Mouse (Mus musculus) forebrain, embryonic 14.5 days (tissue): ENCODE results near the gene Hbq1b. TPM values are rescaled to one million over a fixed set of nuclear protein-coding genes. Genes with fewer than 3 reads are reported as not detected.

ENCODE experiments used
- ATAC-seq: fragments of 200-750 bp; cut with Nextera tagmentation; 2 replicates; pipeline ENCODE4 v1.8.0; 2017; ENCODE audit warnings: mild to moderate bottlenecking, moderate library complexity
- DNase-seq: peaks from one replicate; pipeline ENCODE4 v3.0.0-alpha.2; 2015; ENCODE audit warnings: low spot score
- H3K27ac ChIP-seq: fragments of 300-500 bp; sonication (generic); 2 replicates; pipeline ENCODE4 v1.5.1; 2014; ENCODE audit warnings: low read depth, mild to moderate bottlenecking, control low read depth, low read length, moderate library complexity
- H3K27me3 ChIP-seq: fragments of 300-500 bp; sonication (generic); replicated peaks from 2 replicates; pipeline ENCODE4 v1.6.1; 2014; ENCODE audit warnings: low read length, control low read depth, mixed read lengths; ENCODE audit not compliant: control insufficient read depth, insufficient read depth
- H3K36me3 ChIP-seq: fragments of 300-500 bp; sonication (generic); 2 replicates; pipeline ENCODE4 v1.6.1; 2014; ENCODE audit warnings: low read length, control low read depth; ENCODE audit not compliant: control insufficient read depth, insufficient read depth
- H3K4me1 ChIP-seq: fragments of 300-500 bp; sonication (generic); 2 replicates; pipeline ENCODE4 v1.6.1; 2014; ENCODE audit warnings: antibody characterized with exemption, low read length, control low read depth; ENCODE audit not compliant: control insufficient read depth, insufficient read depth
- H3K4me2 ChIP-seq: fragments of 300-500 bp; sonication (generic); 2 replicates; pipeline ENCODE4 v1.6.1; 2014; ENCODE audit warnings: mild to moderate bottlenecking, control low read depth, low read length
- H3K4me3 ChIP-seq: fragments of 300-500 bp; sonication (generic); 2 replicates; pipeline ENCODE4 v1.5.1; 2014; ENCODE audit warnings: low read depth, low read length, control low read depth
- H3K9ac ChIP-seq: fragments of 300-500 bp; sonication (generic); 2 replicates; pipeline ENCODE4 v1.6.1; 2014; ENCODE audit warnings: mild to moderate bottlenecking, low read length, control low read depth, moderate library complexity
- H3K9me3 ChIP-seq: fragments of 300-500 bp; sonication (generic); replicated peaks from 2 replicates; pipeline ENCODE4 v1.6.1; 2016; ENCODE audit warnings: low read length, control low read depth, mixed read lengths; ENCODE audit not compliant: control insufficient read depth
- WGBS: fragments of 180-500 bp; shearing (Covaris S2); extraction: QIAGEN DNeasy Blood & Tissue Kit; methylation state at CpG from one replicate; pipeline ENCODE4 v1.1.7; 2014; 5-methylcytosine and 5-hydroxymethylcytosine counted together
- polyA plus RNA-seq: library from polyadenylated mRNA; unstranded; fragments of >200 nt; fragmentation: Nextera tagmentation; extraction: Ambion mirVana; gene quantifications from 2 replicates; pipeline ENCODE4 v1.2.1, GENCODE M21; 2014

The Hbq1b gene
- polyA plus RNA-seq, 1 experiment from 2014 or later: 1.1 TPM

- no peak for DNase-seq
- Histone ChIP-seq H3K9ac (no peak overlapping the region), H3K4me2 (peak overlapping the region; percentile 39; the same call in 1 of the 2 replicates), H3K9me3 (no peaks in the 10 kb centered on the region), H3K4me1 (no peaks in the 10 kb centered on the region; the same call in 1 of the 2 replicates), H3K4me3 (no peak overlapping the region), H3K36me3 (no peaks in the 10 kb centered on the region), H3K27ac (no peak overlapping the region), H3K27me3 (no peaks in the 10 kb centered on the region)
- peak; percentile 13; the same call in 1 of the 2 replicates for ATAC-seq
- 60% methylated on average over 14 of the region's 17 CpGs for WGBS
Measured at GRCm38 (mm10) chr11:32300279-32301267, 13.8 kb downstream of the Hbq1b start.

GRCm38 (mm10) chr11:32301506-32301905, 14.7 kb downstream of the Hbq1b start:
- H3K27me3 ChIP-seq: no peaks in the 10 kb centered on the region
- DNase-seq: no peak
- ATAC-seq: no peak
- no peak overlapping the region for H3K4me2 ChIP-seq
- 65% methylated on average over 1 of the region's 1 CpGs for WGBS
- H3K4me3 ChIP-seq: no peak overlapping the region
- no peaks in the 10 kb centered on the region for H3K9me3 ChIP-seq
- no peaks in the 10 kb centered on the region for H3K36me3 ChIP-seq
- no peaks in the 10 kb centered on the region; the same call in 1 of the 2 replicates for H3K4me1 ChIP-seq
- no peak overlapping the region for H3K9ac ChIP-seq
- no peak overlapping the region for H3K27ac ChIP-seq

- H3K4me3 ChIP-seq: no peak overlapping the region
- no peaks in the 10 kb centered on the region for H3K36me3 ChIP-seq
- ATAC-seq (peak; percentile 49; the same call in 1 of the 2 replicates), DNase-seq (peak; percentile 52)
- WGBS: 43% methylated on average over 2 of the region's 2 CpGs
- no peak overlapping the region for H3K4me2 ChIP-seq
- H3K27me3 ChIP-seq: no peaks in the 10 kb centered on the region
- H3K9me3 ChIP-seq: no peaks in the 10 kb centered on the region
- no peaks in the 10 kb centered on the region; the same call in 1 of the 2 replicates for H3K4me1 ChIP-seq
- no peak overlapping the region for H3K9ac ChIP-seq
- H3K27ac ChIP-seq: no peak overlapping the region
Measured at GRCm38 (mm10) chr11:32302824-32303419, 16.2 kb downstream of the Hbq1b start.

- H3K4me2 ChIP-seq: no peak overlapping the region
- no peak overlapping the region for H3K27ac ChIP-seq
- DNase-seq (no peak), ATAC-seq (no peak)
- no peaks in the 10 kb centered on the region; the same call in 1 of the 2 replicates for H3K4me1 ChIP-seq
- H3K9me3 ChIP-seq: no peaks in the 10 kb centered on the region
- WGBS: 85% methylated on average over 1 of the region's 1 CpGs
- H3K27me3 ChIP-seq: no peaks in the 10 kb centered on the region
- H3K9ac ChIP-seq: no peak overlapping the region
- H3K4me3 ChIP-seq: no peak overlapping the region
- no peaks in the 10 kb centered on the region for H3K36me3 ChIP-seq
Measured at GRCm38 (mm10) chr11:32303455-32303854, 16.7 kb downstream of the Hbq1b start.

- Histone ChIP-seq H3K4me3 (no peak overlapping the region), H3K27me3 (no peaks in the 10 kb centered on the region), H3K4me1 (no peaks in the 10 kb centered on the region; the same call in 1 of the 2 replicates), H3K9ac (no peak overlapping the region), H3K27ac (no peak overlapping the region), H3K4me2 (no peak overlapping the region), H3K9me3 (no peaks in the 10 kb centered on the region), H3K36me3 (no peaks in the 10 kb centered on the region)
- ATAC-seq (no peak), DNase-seq (no peak)
- WGBS: 86% methylated on average over 1 of the region's 1 CpGs
Measured at GRCm38 (mm10) chr11:32307006-32307405, 20.2 kb downstream of the Hbq1b start.

- Histone ChIP-seq H3K4me3 (no peak overlapping the region), H3K36me3 (no peaks in the 10 kb centered on the region), H3K9ac (no peak overlapping the region), H3K27ac (no peak overlapping the region), H3K9me3 (no peaks in the 10 kb centered on the region), H3K27me3 (no peaks in the 10 kb centered on the region), H3K4me2 (no peak overlapping the region), H3K4me1 (no peaks in the 10 kb centered on the region)
- ATAC-seq (no peak), DNase-seq (no peak)
- WGBS: 45% methylated on average over 4 of the region's 4 CpGs
Measured at GRCm38 (mm10) chr11:32309446-32309845, 22.7 kb downstream of the Hbq1b start.

GRCm38 (mm10) chr11:32309928-32310327, 23.2 kb downstream of the Hbq1b start:
- no peak overlapping the region for H3K4me2 ChIP-seq
- no peak overlapping the region for H3K27ac ChIP-seq
- WGBS: 78% methylated on average over 3 of the region's 3 CpGs
- H3K9ac ChIP-seq: no peak overlapping the region
- no peaks in the 10 kb centered on the region for H3K27me3 ChIP-seq
- no peaks in the 10 kb centered on the region for H3K36me3 ChIP-seq
- DNase-seq (no peak), ATAC-seq (no peak)
- H3K9me3 ChIP-seq: no peaks in the 10 kb centered on the region
- no peaks in the 10 kb centered on the region for H3K4me1 ChIP-seq
- H3K4me3 ChIP-seq: no peak overlapping the region

GRCm38 (mm10) chr11:32316009-32316408, 29.2 kb downstream of the Hbq1b start:
- Histone ChIP-seq H3K4me3 (no peak overlapping the region), H3K27me3 (no peaks in the 10 kb centered on the region), H3K4me1 (no peaks in the 10 kb centered on the region), H3K36me3 (no peaks in the 10 kb centered on the region), H3K4me2 (no peak overlapping the region), H3K9ac (no peak overlapping the region), H3K27ac (no peak overlapping the region), H3K9me3 (no peaks in the 10 kb centered on the region)
- DNase-seq: no peak
- WGBS: 85% methylated on average over 3 of the region's 3 CpGs
- no peak for ATAC-seq
